Mouse (Mus musculus) hindbrain, postnatal 0 days (tissue): ENCODE results near the gene Pak3. TPM values are rescaled to one million over a fixed set of nuclear protein-coding genes. Genes with fewer than 3 reads are reported as not detected.
A peak's percentile ranks its signal among the peaks of the same experiment; 100 is the strongest.

Experiments
- ATAC-seq: fragments of 200-750 bp; cut with Nextera tagmentation; 2 replicates; pipeline ENCODE4 v1.8.0; 2017; ENCODE audit warnings: mild to moderate bottlenecking, moderate TSS enrichment, moderate library complexity
- DNase-seq: peaks from one replicate; pipeline ENCODE4 v3.0.0-alpha.2; 2015; ENCODE audit warnings: low spot score
- H3K27ac ChIP-seq: fragments of 300-500 bp; sonication (generic); 2 replicates; pipeline ENCODE4 v1.5.1; 2014; ENCODE audit warnings: mild to moderate bottlenecking
- H3K27me3 ChIP-seq: fragments of 300-500 bp; sonication (generic); 2 replicates; pipeline ENCODE4 v1.6.1; 2014; ENCODE audit warnings: low read length, mixed read lengths; ENCODE audit not compliant: insufficient read depth
- H3K36me3 ChIP-seq: fragments of 300-500 bp; sonication (generic); 2 replicates; pipeline ENCODE4 v1.6.1; 2014; ENCODE audit warnings: low read length, mixed read lengths; ENCODE audit not compliant: insufficient read depth
- H3K4me1 ChIP-seq: fragments of 300-500 bp; sonication (generic); 2 replicates; pipeline ENCODE4 v1.6.1; 2014; ENCODE audit warnings: antibody characterized with exemption, low read length, mixed read lengths; ENCODE audit not compliant: insufficient read depth
- H3K4me2 ChIP-seq: fragments of 300-500 bp; sonication (generic); 2 replicates; pipeline ENCODE4 v1.6.1; 2014; ENCODE audit warnings: low read depth, mild to moderate bottlenecking, low read length, moderate library complexity, mixed read lengths
- H3K4me3 ChIP-seq: fragments of 300-500 bp; sonication (generic); 2 replicates; pipeline ENCODE4 v1.5.1; 2014; ENCODE audit warnings: low read length
- H3K9ac ChIP-seq: fragments of 300-500 bp; sonication (generic); replicated peaks from 2 replicates; pipeline ENCODE4 v1.6.1; 2014; ENCODE audit warnings: mild to moderate bottlenecking, low read length, moderate library complexity, mixed read lengths
- H3K9me3 ChIP-seq: fragments of 300-500 bp; sonication (generic); 2 replicates; pipeline ENCODE4 v1.6.1; 2016; ENCODE audit warnings: low read length, mixed read lengths
- CTCF ChIP-seq: IDR thresholded peaks from 2 replicates; pipeline ENCODE4 v1.5.1; 2016; ENCODE audit warnings: antibody characterized with exemption, control low read depth, low read depth
- WGBS: fragments of 180-500 bp; shearing (Covaris S2); extraction: QIAGEN DNeasy Blood & Tissue Kit; methylation state at CpG from one replicate; pipeline ENCODE4 v1.1.7; 2014; 5-methylcytosine and 5-hydroxymethylcytosine counted together
- polyA plus RNA-seq: library from polyadenylated mRNA; unstranded; fragments of >200 nt; fragmentation: Nextera tagmentation; extraction: Ambion mirVana; gene quantifications from 2 replicates; pipeline ENCODE4 v1.2.1, GENCODE M21; 2015
- total RNA-seq: library from RNA; depleted of rRNA; stranded (reverse); fragments of >200 nt; gene quantifications from 2 replicates; pipeline ENCODE4 v1.2.3, GENCODE M21; 2014

Pak3 gene
- total and polyA plus RNA-seq, 2 experiments from 2014 or later, result 195 to 224 TPM

- WGBS, result 56% methylated on average over 2 of the region's 2 CpGs
- ATAC-seq, result no peak
- no peak for DNase-seq
These were observed 62.1 kb downstream of the Pak3 start for GRCm38 (mm10) chrX:143580458-143580959.

GRCm38 (mm10) chrX:143606877-143607449, 88.6 kb downstream of the Pak3 start:
- 42% methylated on average over 5 of the region's 5 CpGs for WGBS
- Histone ChIP-seq H3K27ac (no peak overlapping the region), H3K4me3 (no peak overlapping the region), H3K36me3 (no peaks in the 10 kb centered on the region), H3K4me2 (no peak overlapping the region), H3K27me3 (no peaks in the 10 kb centered on the region), H3K9me3 (no peaks in the 10 kb centered on the region), H3K4me1 (no peaks in the 10 kb centered on the region), H3K9ac (no peak overlapping the region)
- no peak for TF ChIP-seq CTCF
- DNase-seq, result no peak
- no peak for ATAC-seq

More at GRCm38 (mm10) chrX:143580458-143580959, 62.1 kb downstream of the Pak3 start:
- H3K9ac ChIP-seq, result no peak overlapping the region
- H3K9me3 ChIP-seq, result no peaks in the 10 kb centered on the region
- H3K4me1 ChIP-seq, result no peaks in the 10 kb centered on the region
- H3K36me3 ChIP-seq, result no peaks in the 10 kb centered on the region
- TF ChIP-seq CTCF, result no peak
- no peak overlapping the region for H3K4me2 ChIP-seq
- H3K27ac ChIP-seq, result no peak overlapping the region
- H3K27me3 ChIP-seq, result no peaks in the 10 kb centered on the region
- H3K4me3 ChIP-seq, result no peak overlapping the region

DNA sequence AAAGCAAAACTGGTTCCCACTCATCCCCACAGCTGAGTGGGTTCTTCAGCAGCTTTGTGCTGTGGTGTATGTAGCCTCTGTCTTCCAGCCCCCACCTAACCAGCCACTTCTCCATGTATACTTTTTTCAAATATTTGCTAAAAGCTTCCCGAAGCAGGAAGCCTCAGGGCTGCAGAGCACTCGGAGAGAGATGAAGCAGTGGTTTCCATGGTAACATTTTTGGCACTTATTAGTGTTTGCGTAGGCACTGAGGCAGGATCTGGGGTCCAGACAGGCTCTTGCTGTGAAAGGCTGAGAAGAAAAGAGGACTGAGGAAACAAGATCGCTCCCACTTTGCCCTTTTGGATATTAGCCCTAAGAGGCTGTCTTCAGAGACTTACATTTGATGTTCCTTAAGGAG, 100.3 kb downstream of the Pak3 start:
- no peak for TF ChIP-seq CTCF
- Histone ChIP-seq H3K4me2 (no peak overlapping the region), H3K9ac (no peak overlapping the region), H3K9me3 (no peaks in the 10 kb centered on the region), H3K27me3 (no peaks in the 10 kb centered on the region), H3K36me3 (no peaks in the 10 kb centered on the region), H3K27ac (no peak overlapping the region), H3K4me1 (no peaks in the 10 kb centered on the region), H3K4me3 (no peak overlapping the region)
- DNase-seq (peak; percentile 67), ATAC-seq (peak; percentile 69; the same call in 1 of the 2 replicates)
- 41% methylated on average over 4 of the region's 4 CpGs for WGBS

GRCm38 (mm10) chrX:143627767-143628166, 109.4 kb downstream of the Pak3 start:
- DNase-seq (no peak), ATAC-seq (no peak)
- Histone ChIP-seq H3K9me3 (no peaks in the 10 kb centered on the region), H3K27ac (no peak overlapping the region), H3K9ac (no peak overlapping the region), H3K27me3 (no peaks in the 10 kb centered on the region), H3K36me3 (no peaks in the 10 kb centered on the region), H3K4me1 (no peaks in the 10 kb centered on the region), H3K4me2 (no peak overlapping the region), H3K4me3 (no peak overlapping the region)
- WGBS, result 80% methylated on average over 5 of the region's 5 CpGs
- TF ChIP-seq CTCF, result no peak

DNA sequence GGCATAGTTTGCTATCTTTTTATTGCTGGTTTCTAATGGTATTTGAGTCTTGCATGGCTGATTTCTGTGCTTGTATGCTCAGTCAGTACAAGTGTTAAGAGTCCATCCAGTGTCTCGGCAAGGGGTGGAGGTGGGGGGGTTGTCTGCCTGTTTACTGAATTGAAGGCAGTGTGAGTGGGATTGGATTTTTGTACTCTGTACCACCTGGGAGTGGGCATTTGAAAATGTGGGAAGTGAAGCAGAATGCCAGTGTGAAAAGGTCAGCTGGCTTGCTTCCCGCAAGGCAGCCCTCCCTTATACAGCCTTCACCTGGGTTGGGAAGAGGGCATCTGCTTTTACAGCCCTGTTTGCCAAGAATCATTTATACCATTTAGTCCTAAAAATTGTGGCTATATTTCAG, 125.5 kb downstream of the Pak3 start:
- Histone ChIP-seq H3K27ac (no peak overlapping the region), H3K4me1 (no peaks in the 10 kb centered on the region), H3K4me2 (no peak overlapping the region), H3K4me3 (no peak overlapping the region), H3K27me3 (no peaks in the 10 kb centered on the region), H3K36me3 (no peaks in the 10 kb centered on the region), H3K9ac (no peak overlapping the region), H3K9me3 (no peaks in the 10 kb centered on the region)
- ATAC-seq, result no peak
- WGBS, result 47% methylated on average over 2 of the region's 2 CpGs
- DNase-seq, result no peak
- no peak for TF ChIP-seq CTCF

GRCm38 (mm10) chrX:143644807-143645206, 126.4 kb downstream of the Pak3 start:
- H3K4me1 ChIP-seq, result no peaks in the 10 kb centered on the region
- H3K36me3 ChIP-seq, result no peaks in the 10 kb centered on the region
- no peak for DNase-seq
- H3K27ac ChIP-seq, result no peak overlapping the region
- no peak for TF ChIP-seq CTCF
- no peak overlapping the region for H3K4me3 ChIP-seq
- WGBS, result 31% methylated on average over 1 of the region's 1 CpGs
- no peaks in the 10 kb centered on the region for H3K27me3 ChIP-seq
- no peak for ATAC-seq
- H3K9ac ChIP-seq, result no peak overlapping the region
- no peaks in the 10 kb centered on the region for H3K9me3 ChIP-seq
- no peak overlapping the region for H3K4me2 ChIP-seq
